21 mouse cellular contexts compared by ENCODE assay signal in the genomic region with DNA sequence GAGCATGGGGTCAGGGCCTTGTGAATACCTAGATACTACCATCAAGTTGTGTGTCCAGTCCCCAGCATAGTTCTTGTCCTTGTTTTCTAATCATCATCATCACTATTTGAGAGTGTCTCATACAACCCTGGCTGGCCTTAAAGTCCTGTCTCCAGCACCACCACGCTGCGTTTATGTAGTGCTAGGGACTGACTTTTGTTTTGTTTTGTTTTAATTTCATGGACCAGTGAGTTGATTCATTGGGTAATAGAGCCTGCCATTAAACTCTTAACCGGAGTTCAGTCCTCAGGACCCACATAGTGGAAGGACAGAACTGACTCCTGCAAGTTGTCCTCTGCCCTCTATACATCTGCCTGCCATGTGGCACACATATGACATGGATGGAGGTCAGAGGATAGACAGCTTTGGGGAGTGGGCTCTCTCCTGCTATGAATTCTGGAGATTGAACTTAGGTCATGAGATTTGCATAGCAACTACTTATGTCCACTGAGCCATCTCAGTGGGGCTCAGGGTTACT. TPM values are rescaled to one million over a fixed set of nuclear protein-coding genes. Genes with fewer than 3 reads are reported as not detected.
DNase-seq lines count a peak whose midpoint lies in the region; ATAC-seq and TF ChIP-seq lines count a peak whose summit lies in the region.
"Had no signal": no experiment of that assay in that cellular context is flagged by ENCODE, and none has a peak within 500 bp of the region (broad histone marks: within the 10 kb centered on the region; RNA-seq: fewer than 3 reads in every experiment).

No protein-coding gene starts in this region.

- H3K4me1 ChIP-seq in kidney, embryonic 14.5 days (ENCODE audit: control insufficient read depth, insufficient read depth, low read length) = 0 out of 2 replicates have a peak, but pooled peaks cover 3% of the 10 kb centered on the region
- H3K4me1 ChIP-seq in brown adipose tissue, adult 24 weeks (ENCODE audit: control insufficient read depth, insufficient read depth, insufficient read length, low read length) = peaks cover 11% of the 10 kb centered on the region
- H3K4me1 ChIP-seq: embryonic facial prominence, embryonic 10.5 days had no signal

- TF ChIP-seq CTCF in gastrocnemius, adult 2 months (IDR thresholded peaks at IDR 0.05) = no peak

- H3K36me3 ChIP-seq in kidney, embryonic 14.5 days (ENCODE audit: control insufficient read depth, insufficient read depth, low read length) = peaks cover 22% of the 10 kb centered on the region

- no peaks in the 10 kb centered on the region for H3K27me3 ChIP-seq in kidney, embryonic 14.5 days (ENCODE audit: control insufficient read depth, insufficient read depth, low read length)
- H3K27me3 ChIP-seq: forebrain, embryonic 13.5 days; hindbrain, embryonic 13.5 days had no signal

- H3K4me3 ChIP-seq in gastrocnemius, adult 2 months = peak overlapping the region; percentile 33
- no peak overlapping the region for H3K4me3 ChIP-seq in kidney, embryonic 14.5 days (ENCODE audit: low read length)
- no peak overlapping the region for H3K4me3 ChIP-seq in brown adipose tissue, adult 24 weeks (ENCODE audit: insufficient read depth, low read depth, low read length)
- H3K4me3 ChIP-seq: embryonic facial prominence, embryonic 10.5 days; forebrain, embryonic 13.5 days; heart, embryonic 10.5 days; hindbrain, embryonic 13.5 days had no signal

- H3K27ac ChIP-seq in gastrocnemius, adult 2 months = peak overlapping the region; percentile 85
- peak overlapping the region; percentile 56; the same call in 1 of the 2 replicates for H3K27ac ChIP-seq in kidney, embryonic 14.5 days (ENCODE audit: low read depth, low read length)
- peak overlapping the region; percentile 40; the same call in 1 of the 2 replicates for H3K27ac ChIP-seq in brown adipose tissue, adult 24 weeks (replicated peaks; ENCODE audit: low read depth, low read length)
- H3K27ac ChIP-seq: embryonic facial prominence, embryonic 10.5 days; forebrain, embryonic 13.5 days; heart, embryonic 10.5 days; hindbrain, embryonic 13.5 days had no signal

- 0 out of 2 replicates have a peak, but pooled peaks have one; percentile 70 for ATAC-seq in kidney, embryonic 14.5 days (ENCODE audit: low FRiP score, low TSS enrichment)
- ATAC-seq: forebrain, embryonic 13.5 days; forebrain, postnatal 0 days had no signal

- 26% methylated on average over 3 of the region's 3 CpGs for WGBS in kidney, embryonic 14.5 days

- no peaks in the 10 kb centered on the region for H3K9me3 ChIP-seq in kidney, embryonic 14.5 days (ENCODE audit: control insufficient read depth, low read length)
- H3K9me3 ChIP-seq: embryonic facial prominence, embryonic 10.5 days; forebrain, embryonic 13.5 days; heart, embryonic 10.5 days; hindbrain, embryonic 13.5 days had no signal

- no peak overlapping the region for H3K9ac ChIP-seq in kidney, embryonic 14.5 days (ENCODE audit: low read depth, low read length)
- H3K9ac ChIP-seq: forebrain, embryonic 13.5 days; forebrain, postnatal 0 days; hindbrain, embryonic 13.5 days had no signal

- intact Hi-C loops in gastrocnemius, adult 2 months (cut with DNase I) = no loop called here

- DNase-seq in gastrocnemius, adult 2 months = no peak
- DNase-seq in gastrocnemius, adult 8-10 months (ENCODE audit: low spot score in 2 of 2) = no peak
- no peak for DNase-seq in kidney, adult 11 months
- peak; percentile 30 to 33 for DNase-seq in kidney, postnatal 4 days
- no peak for DNase-seq in kidney, postnatal 25 days
- DNase-seq: adrenal gland, postnatal 10 days; cerebellum, adult 11-12 months; cerebellum, adult 9-10 months; cerebellum, postnatal 25 days; forebrain, postnatal 0 days; gastrocnemius, postnatal 36 days; heart, adult 11 months; heart, postnatal 10 days had no signal

- H3K4me2 ChIP-seq in kidney, embryonic 14.5 days (replicated peaks; ENCODE audit: low read depth, low read length) = no peak overlapping the region
- H3K4me2 ChIP-seq: forebrain, embryonic 13.5 days; hindbrain, embryonic 13.5 days had no signal

RNA-seq across cellular contexts. Expression of a gene that starts 13.4 kb away (rescaled TPM):
- 1,000 to 10,000 TPM; 1,155 to 1,439 TPM for total RNA-seq in gastrocnemius, adult 2 months (2021)
- total RNA-seq in gastrocnemius, adult 8-10 months (2022) = 1,000 to 10,000 TPM; 1,068 to 1,166 (median 1,137) TPM
- 123 and 191 TPM in 2 replicates for polyA plus RNA-seq in kidney, embryonic 14.5 days (2014; fragmentation: Nextera tagmentation; extraction: Ambion mirVana)
- polyA plus RNA-seq in brown adipose tissue, adult 24 weeks (2012; ENCODE audit: insufficient read depth, insufficient read length, missing spikeins) = 3,633 and 4,102 TPM in 2 replicates

RNA-seq across cellular contexts. Expression of a gene that starts 13.8 kb away (rescaled TPM):
- total RNA-seq in gastrocnemius, adult 2 months (2021) = 10 to 100 TPM; 38.4 to 39.9 TPM
- 10 to 100 TPM; 39.0 to 44.3 (median 39.3) TPM for total RNA-seq in gastrocnemius, adult 8-10 months (2022)
- 192 and 223 TPM in 2 replicates for polyA plus RNA-seq in kidney, embryonic 14.5 days (2014; fragmentation: Nextera tagmentation; extraction: Ambion mirVana)
- 42.4 and 46.3 TPM in 2 replicates for polyA plus RNA-seq in brown adipose tissue, adult 24 weeks (2012; ENCODE audit: insufficient read depth, insufficient read length, missing spikeins)

RNA-seq across cellular contexts. Expression of a gene that starts 26.9 kb away (rescaled TPM):
- total RNA-seq in gastrocnemius, adult 2 months (2021) = 100 to 1,000 TPM; 151 to 205 TPM
- 100 to 1,000 TPM; 111 to 127 (median 125) TPM for total RNA-seq in gastrocnemius, adult 8-10 months (2022)
- 19.4 and 24.1 TPM in 2 replicates for polyA plus RNA-seq in kidney, embryonic 14.5 days (2014; fragmentation: Nextera tagmentation; extraction: Ambion mirVana)
- polyA plus RNA-seq in brown adipose tissue, adult 24 weeks (2012; ENCODE audit: insufficient read depth, insufficient read length, missing spikeins) = 79.0 and 87.4 TPM in 2 replicates

RNA-seq across cellular contexts. Expression of a gene that starts 40.6 kb away (rescaled TPM):
- 1 to 10 TPM; 6.4 to 7.6 TPM for total RNA-seq in gastrocnemius, adult 2 months (2021)
- total RNA-seq in gastrocnemius, adult 8-10 months (2022) = 10 to 100 TPM in 1 of 4 experiments, 1 to 10 TPM in 3; 7.2 to 10.2 (median 8.2) TPM
- 76.5 and 78.9 TPM in 2 replicates for polyA plus RNA-seq in kidney, embryonic 14.5 days (2014; fragmentation: Nextera tagmentation; extraction: Ambion mirVana)
- polyA plus RNA-seq in brown adipose tissue, adult 24 weeks (2012; ENCODE audit: insufficient read depth, insufficient read length, missing spikeins) = 2.8 and 13.2 TPM in 2 replicates

RNA-seq across cellular contexts. Expression of a gene that starts 51.1 kb away (rescaled TPM):
- 1 to 10 TPM; 1.6 to 2.1 TPM for total RNA-seq in gastrocnemius, adult 2 months (2021)
- total RNA-seq in gastrocnemius, adult 8-10 months (2022) = 1 to 10 TPM in 2 of 4 experiments, under 1 TPM in 2; 0.67 to 1.9 (median 0.90) TPM
- polyA plus RNA-seq in kidney, embryonic 14.5 days (2014; fragmentation: Nextera tagmentation; extraction: Ambion mirVana) = 17.5 and 28.1 TPM in 2 replicates
- polyA plus RNA-seq in brown adipose tissue, adult 24 weeks (2012; ENCODE audit: insufficient read depth, insufficient read length, missing spikeins) = not detected in 2 replicates
- total RNA-seq: hematopoietic stem cell, adult 5-6 weeks; MEL had no signal

Comparison
In these comparisons a context has a peak if more than half of its experiments do, and no peak if none do; other contexts are left out.
1. DNase-seq: peak in kidney, postnatal 4 days (2 of 2); none in gastrocnemius, adult 2 months (single experiment), gastrocnemius, adult 8-10 months (0 of 2), kidney, adult 11 months (single experiment) and kidney, postnatal 25 days (0 of 2).
2. Peak in every context shown above with its lines, with median percentiles within 50 percentile points of each other: H3K27ac ChIP-seq.